Mouse (Mus musculus) lung, postnatal 0 days (tissue): ENCODE data around the gene Cphx1.
"Not testable (repeated sequence)": the region's sequence is repeated elsewhere in the genome, so short reads cannot be mapped to it uniquely, and the experiment has no call there.

Source experiments
- CTCF ChIP-seq: IDR thresholded peaks from 2 replicates; pipeline ENCODE4 v1.5.1; 2016; ENCODE audit warnings: antibody characterized with exemption, mild to moderate bottlenecking
- EP300 ChIP-seq: IDR thresholded peaks from 2 replicates; pipeline ENCODE4 v1.6.1; 2016; ENCODE audit warnings: antibody characterized with exemption, mild to moderate bottlenecking, control low read depth

DNA sequence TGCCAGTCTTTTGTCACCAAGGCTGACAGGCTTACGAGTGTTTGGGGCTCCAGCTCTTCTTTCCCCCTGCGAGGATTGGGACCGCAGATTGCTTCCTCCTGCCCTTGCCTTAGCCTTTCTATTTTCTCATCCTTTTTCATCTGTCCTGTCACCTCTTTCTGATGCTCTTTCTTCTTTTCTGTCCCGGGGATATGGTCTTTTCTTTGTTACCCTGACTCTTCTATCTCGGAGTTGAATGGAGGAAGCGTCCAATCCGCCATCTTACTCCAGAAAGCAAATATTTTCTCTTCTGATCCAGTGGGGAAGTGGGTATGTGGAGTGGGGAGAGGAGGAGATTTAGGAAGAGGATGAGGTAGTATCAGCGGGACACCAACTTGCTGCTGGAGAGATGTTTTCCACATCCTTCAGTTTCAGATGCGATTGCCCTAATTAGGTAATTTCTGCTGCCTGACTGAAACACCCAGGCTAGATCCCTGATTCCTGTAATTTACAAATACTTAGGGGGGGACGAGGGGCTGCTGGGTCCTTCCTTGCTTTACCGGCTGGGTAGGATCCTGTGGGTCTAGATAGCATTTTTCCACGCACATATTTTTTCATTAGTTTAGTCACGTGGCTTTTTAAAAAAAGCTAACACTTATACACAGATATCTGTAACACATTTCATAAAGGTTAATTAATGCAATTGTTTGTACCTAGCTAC is 41.3 kb downstream of the Cphx1 start:
- not testable (repeated sequence) for TF ChIP-seq CTCF, EP300
